Mouse (Mus musculus) heart, embryonic 15.5 days (tissue): Measurements from ENCODE around the gene Palmd. TPM values are rescaled to one million over a fixed set of nuclear protein-coding genes. Genes with fewer than 3 reads are reported as not detected.

ENCODE experiments used
- ATAC-seq: fragments of 200-750 bp; cut with Nextera tagmentation; replicated peaks from 2 replicates; pipeline ENCODE4 v1.8.0; 2017; ENCODE audit warnings: low read depth, moderate TSS enrichment; ENCODE audit not compliant: insufficient number of reproducible peaks, insufficient read depth, low FRiP score
- H3K27ac ChIP-seq: fragments of 300-500 bp; sonication (generic); 2 replicates; pipeline ENCODE4 v1.5.1; 2015; ENCODE audit warnings: mild to moderate bottlenecking, inconsistent platforms
- H3K27me3 ChIP-seq: fragments of 300-500 bp; sonication (generic); 2 replicates; pipeline ENCODE4 v1.6.1; 2015; ENCODE audit warnings: inconsistent platforms
- H3K36me3 ChIP-seq: fragments of 300-500 bp; sonication (generic); 2 replicates; pipeline ENCODE4 v1.6.1; 2015; ENCODE audit warnings: mild to moderate bottlenecking, inconsistent platforms
- H3K4me1 ChIP-seq: fragments of 300-500 bp; sonication (generic); replicated peaks from 2 replicates; pipeline ENCODE4 v1.6.1; 2015; ENCODE audit warnings: inconsistent platforms
- H3K4me2 ChIP-seq: fragments of 300-500 bp; sonication (generic); 2 replicates; pipeline ENCODE4 v1.6.1; 2015; ENCODE audit warnings: inconsistent platforms, mild to moderate bottlenecking, moderate library complexity
- H3K4me3 ChIP-seq: fragments of 300-500 bp; sonication (generic); 2 replicates; pipeline ENCODE4 v1.5.1; 2015; ENCODE audit warnings: mild to moderate bottlenecking, inconsistent platforms
- H3K9ac ChIP-seq: fragments of 300-500 bp; sonication (generic); 2 replicates; pipeline ENCODE4 v1.6.1; 2015; ENCODE audit warnings: mild to moderate bottlenecking, inconsistent platforms
- H3K9me3 ChIP-seq: fragments of 300-500 bp; sonication (generic); replicated peaks from 2 replicates; pipeline ENCODE4 v1.6.1; 2016; ENCODE audit warnings: inconsistent platforms
- WGBS: fragments of 180-500 bp; shearing (Covaris S2); methylation state at CpG from one replicate; pipeline ENCODE4 v1.1.7; 2015; ENCODE audit warnings: mixed read lengths; 5-methylcytosine and 5-hydroxymethylcytosine counted together
- polyA plus RNA-seq: library from polyadenylated mRNA; unstranded; fragments of >200 nt; fragmentation: Nextera tagmentation; extraction: Ambion mirVana; gene quantifications from 2 replicates; pipeline ENCODE4 v1.2.1, GENCODE M21; 2015

The Palmd gene
- polyA plus RNA-seq, 1 experiment from 2014 or later: 17.4 TPM

GRCm38 (mm10) chr3:116981811-116982575 lies 13.2 kb upstream of the Palmd start:
- 56% methylated on average over 9 of the region's 9 CpGs for WGBS
- no peak overlapping the region for H3K9ac ChIP-seq
- no peaks in the 10 kb centered on the region for H3K4me1 ChIP-seq
- no peak overlapping the region for H3K4me2 ChIP-seq
- no peaks in the 10 kb centered on the region for H3K36me3 ChIP-seq
- no peaks in the 10 kb centered on the region for H3K27me3 ChIP-seq
- no peak for ATAC-seq
- H3K9me3 ChIP-seq: no peaks in the 10 kb centered on the region
- H3K27ac ChIP-seq: peak overlapping the region; percentile 17; the same call in 1 of the 2 replicates
- no peak overlapping the region for H3K4me3 ChIP-seq

- Histone ChIP-seq H3K4me3 (no peak overlapping the region), H3K9ac (no peak overlapping the region), H3K27ac (no peak overlapping the region), H3K4me2 (no peak overlapping the region), H3K9me3 (no peaks in the 10 kb centered on the region), H3K27me3 (no peaks in the 10 kb centered on the region), H3K36me3 (no peaks in the 10 kb centered on the region), H3K4me1 (peaks cover 8% of the 10 kb centered on the region; the same call in 1 of the 2 replicates)
- WGBS: 76% methylated on average over 5 of the region's 5 CpGs
- ATAC-seq: no peak
These were observed 999 bp upstream of the Palmd start for GRCm38 (mm10) chr3:116969786-116970185.

GRCm38 (mm10) chr3:116969003-116969402 lies 216 bp upstream of the Palmd start:
- Histone ChIP-seq H3K4me1 (peaks cover 8% of the 10 kb centered on the region; the same call in 1 of the 2 replicates), H3K4me3 (peak overlapping the region; percentile 50), H3K36me3 (no peaks in the 10 kb centered on the region), H3K9ac (peak overlapping the region; percentile 48; the same call in 1 of the 2 replicates), H3K27ac (peak overlapping the region; percentile 77; the same call in 1 of the 2 replicates), H3K27me3 (no peaks in the 10 kb centered on the region), H3K4me2 (peak overlapping the region; percentile 67), H3K9me3 (no peaks in the 10 kb centered on the region)
- WGBS: 16% methylated on average over 5 of the region's 5 CpGs
- no peak for ATAC-seq

DNA sequence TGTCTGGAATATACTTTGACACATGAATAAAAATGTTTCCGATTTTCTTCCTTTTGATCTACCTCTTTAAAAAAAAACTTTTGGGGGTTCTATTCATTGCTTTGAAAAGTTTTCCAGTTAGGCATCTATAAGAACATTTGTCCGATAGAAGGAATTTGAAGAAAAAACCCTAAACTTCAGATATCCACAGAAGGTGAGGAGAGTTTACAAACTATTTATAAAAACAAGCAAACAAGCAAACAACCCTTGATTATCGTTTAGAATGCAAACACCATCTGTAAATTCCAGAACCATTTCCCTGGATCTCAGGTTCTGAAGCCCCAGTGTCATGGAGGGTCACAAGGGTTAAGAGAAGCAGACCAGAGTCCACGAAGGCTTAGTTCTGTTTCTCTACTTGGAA lies 820 bp downstream of the Palmd start, which contains the start of gene 4930455H04Rik:
TSS of gene 4930455H04Rik (plus strand) at position 301 of the 400 bp plus-strand sequence.
- Histone ChIP-seq H3K4me1 (peaks cover 8% of the 10 kb centered on the region; the same call in 1 of the 2 replicates), H3K4me3 (peak within 1 kb of the TSS; percentile 50), H3K27ac (peak within 1 kb of the TSS; percentile 77), H3K9me3 (no peaks in the 10 kb centered on the region), H3K9ac (peak within 1 kb of the TSS; percentile 48), H3K27me3 (no peaks in the 10 kb centered on the region), H3K4me2 (peak within 1 kb of the TSS; percentile 67), H3K36me3 (no peaks in the 10 kb centered on the region)
- ATAC-seq: no peak
- WGBS: 54% methylated on average over 4 of the region's 4 CpGs

GRCm38 (mm10) chr3:116967436-116967835 lies 1.4 kb downstream of the Palmd start:
- Histone ChIP-seq H3K4me2 (peak overlapping the region; percentile 67), H3K27me3 (no peaks in the 10 kb centered on the region), H3K36me3 (no peaks in the 10 kb centered on the region), H3K4me1 (peaks cover 8% of the 10 kb centered on the region; the same call in 1 of the 2 replicates), H3K9me3 (no peaks in the 10 kb centered on the region), H3K9ac (peak overlapping the region; percentile 14; the same call in 1 of the 2 replicates), H3K27ac (peak overlapping the region; percentile 69; the same call in 1 of the 2 replicates), H3K4me3 (peak overlapping the region; percentile 50)
- ATAC-seq: no peak
- 71% methylated on average over 6 of the region's 6 CpGs for WGBS

DNA sequence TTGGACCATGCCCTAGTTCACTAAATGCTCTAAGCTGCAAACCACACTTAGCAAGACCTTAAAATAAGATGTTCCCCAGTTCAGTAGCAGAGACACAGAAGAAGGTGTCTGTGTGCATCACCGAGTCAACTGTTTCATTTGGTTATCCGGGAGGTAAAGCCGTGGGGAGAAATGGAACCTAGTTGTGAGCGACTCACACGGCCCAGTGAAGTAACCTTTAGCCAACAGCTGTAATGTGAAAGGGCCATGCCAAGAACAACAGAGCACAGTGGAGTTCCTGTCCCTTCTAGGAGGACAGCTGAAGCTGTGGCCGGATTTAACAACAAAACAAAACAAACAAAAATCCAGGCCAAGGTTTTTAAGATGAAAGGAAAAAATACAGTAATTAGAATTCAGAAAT lies 2.0 kb downstream of the Palmd start:
- Histone ChIP-seq H3K9me3 (no peaks in the 10 kb centered on the region), H3K9ac (peak overlapping the region; percentile 31; the same call in 1 of the 2 replicates), H3K27me3 (no peaks in the 10 kb centered on the region), H3K4me3 (peak overlapping the region; percentile 50), H3K27ac (peak overlapping the region; percentile 69), H3K36me3 (no peaks in the 10 kb centered on the region), H3K4me2 (peak overlapping the region; percentile 67), H3K4me1 (peaks cover 8% of the 10 kb centered on the region; the same call in 1 of the 2 replicates)
- ATAC-seq: no peak
- 43% methylated on average over 6 of the region's 6 CpGs for WGBS

DNA sequence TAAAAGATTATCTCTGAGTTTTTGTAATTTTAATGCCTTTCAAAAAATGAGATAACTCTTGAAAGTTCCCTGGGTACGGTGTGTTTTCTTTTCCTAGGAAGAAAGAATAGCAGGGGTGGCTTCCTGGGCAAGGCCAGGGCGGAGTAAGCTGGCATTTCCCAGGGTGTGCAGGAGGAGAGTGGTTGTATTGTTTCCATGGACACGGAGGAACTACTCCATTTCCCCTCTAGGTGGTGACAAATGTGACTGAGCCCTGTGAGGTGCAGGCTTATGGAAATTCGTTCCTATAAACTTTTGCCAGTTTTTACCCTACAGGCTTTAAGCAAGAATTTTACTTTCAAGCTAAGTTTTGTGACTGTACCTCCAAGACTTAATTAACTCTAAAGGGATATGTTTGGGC lies 2.6 kb downstream of the Palmd start:
- H3K27me3 ChIP-seq: no peaks in the 10 kb centered on the region
- peak; percentile 72 for ATAC-seq
- no peaks in the 10 kb centered on the region for H3K36me3 ChIP-seq
- peaks cover 8% of the 10 kb centered on the region; the same call in 1 of the 2 replicates for H3K4me1 ChIP-seq
- H3K27ac ChIP-seq: peak overlapping the region; percentile 69; the same call in 1 of the 2 replicates
- no peaks in the 10 kb centered on the region for H3K9me3 ChIP-seq
- no peak overlapping the region for H3K4me3 ChIP-seq
- no peak overlapping the region for H3K9ac ChIP-seq
- 16% methylated on average over 4 of the region's 4 CpGs for WGBS
- peak overlapping the region; percentile 67 for H3K4me2 ChIP-seq

DNA sequence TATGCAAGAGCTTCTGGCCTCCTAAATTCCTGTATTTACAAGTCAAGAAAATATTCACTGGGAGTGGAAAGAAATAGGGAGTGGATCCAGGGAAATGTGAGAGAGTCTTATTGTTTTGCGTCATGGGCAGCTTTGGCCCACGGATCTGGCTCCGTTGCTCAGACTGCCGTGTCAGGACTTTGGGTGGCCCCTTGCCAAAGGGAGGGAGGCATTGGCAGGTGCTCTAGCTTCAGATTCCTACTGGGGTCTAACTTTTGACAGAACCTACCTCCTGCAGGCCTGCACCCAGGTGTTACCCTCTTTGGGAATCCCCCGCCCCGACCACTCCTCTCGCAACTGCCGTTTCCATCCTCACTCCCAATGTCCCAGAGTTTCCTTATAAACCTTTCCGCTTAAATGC lies 4.4 kb downstream of the Palmd start:
- 0 out of 2 replicates have a peak overlapping the region, but pooled peaks have one; percentile 8 for H3K4me2 ChIP-seq
- peak overlapping the region; percentile 59 for H3K27ac ChIP-seq
- no peaks in the 10 kb centered on the region for H3K36me3 ChIP-seq
- H3K27me3 ChIP-seq: no peaks in the 10 kb centered on the region
- no peak overlapping the region for H3K9ac ChIP-seq
- H3K4me3 ChIP-seq: no peak overlapping the region
- no peak for ATAC-seq
- WGBS: 70% methylated on average over 9 of the region's 9 CpGs
- no peaks in the 10 kb centered on the region for H3K9me3 ChIP-seq
- H3K4me1 ChIP-seq: peaks cover 8% of the 10 kb centered on the region; the same call in 1 of the 2 replicates

DNA sequence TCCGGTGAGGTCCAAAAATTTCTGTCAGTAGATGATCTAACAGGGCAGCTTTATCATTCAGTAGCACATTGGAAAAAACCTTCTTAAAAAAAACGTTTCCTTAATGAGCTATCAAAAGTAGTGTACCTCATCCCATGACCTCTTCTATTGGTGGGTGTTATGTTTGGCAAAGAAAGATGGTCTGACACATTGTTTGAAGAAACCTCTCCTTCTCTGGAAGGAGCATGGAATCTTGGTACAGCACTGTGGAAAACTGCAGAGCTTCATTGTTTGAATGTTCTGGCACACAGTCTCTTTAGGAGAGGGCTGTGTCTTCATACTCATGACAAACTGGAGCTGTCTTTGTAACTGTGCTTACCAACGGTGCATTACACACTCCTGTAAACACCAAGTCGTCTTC lies 5.6 kb downstream of the Palmd start:
- H3K27me3 ChIP-seq: no peaks in the 10 kb centered on the region
- H3K4me2 ChIP-seq: no peak overlapping the region
- no peak overlapping the region for H3K4me3 ChIP-seq
- 44% methylated on average over 4 of the region's 4 CpGs for WGBS
- H3K27ac ChIP-seq: peak overlapping the region; percentile 59
- ATAC-seq: peak; percentile 70; the same call in 1 of the 2 replicates
- H3K36me3 ChIP-seq: no peaks in the 10 kb centered on the region
- no peaks in the 10 kb centered on the region for H3K9me3 ChIP-seq
- H3K4me1 ChIP-seq: peaks cover 8% of the 10 kb centered on the region; the same call in 1 of the 2 replicates
- H3K9ac ChIP-seq: no peak overlapping the region

DNA sequence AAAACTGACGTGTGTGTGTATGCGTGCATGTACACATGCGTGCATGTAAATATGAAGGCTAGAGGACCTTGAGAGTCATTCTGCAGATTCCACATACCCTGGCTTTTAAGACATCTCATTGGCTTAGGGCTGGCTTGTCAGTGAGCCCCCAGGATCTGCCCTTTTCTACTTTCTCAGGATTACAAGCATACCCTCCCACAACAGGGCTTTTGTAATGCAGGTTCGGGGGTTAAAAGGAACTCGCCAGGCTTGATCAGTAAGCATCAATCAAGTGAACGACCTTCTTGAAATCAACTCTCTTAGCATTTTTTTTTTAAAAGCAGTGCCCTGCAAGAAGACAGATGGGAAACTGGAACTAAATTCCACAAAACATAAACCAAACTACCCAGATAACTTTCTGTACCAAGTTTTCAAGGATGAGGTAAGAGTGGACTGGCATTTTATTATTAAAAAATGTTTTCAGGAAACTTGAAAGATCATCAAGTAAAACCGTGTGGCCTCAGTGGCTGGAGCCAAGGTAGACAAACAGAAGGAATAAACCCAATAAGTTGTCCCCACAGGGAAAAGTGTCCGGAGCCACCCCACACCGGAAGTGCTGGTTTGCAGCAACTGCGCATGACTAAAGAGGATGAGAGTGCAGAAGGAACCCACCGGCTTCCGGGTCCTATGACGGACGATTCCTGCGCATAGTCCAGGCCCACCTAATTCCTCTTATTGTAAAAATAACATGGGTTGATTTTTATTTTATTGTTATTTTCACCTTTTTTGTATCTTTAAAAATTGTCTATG lies 7.2 kb downstream of the Palmd start:
- Histone ChIP-seq H3K27ac (no peak overlapping the region), H3K4me1 (peaks cover 4% of the 10 kb centered on the region; the same call in 1 of the 2 replicates), H3K36me3 (no peaks in the 10 kb centered on the region), H3K27me3 (no peaks in the 10 kb centered on the region), H3K4me2 (no peak overlapping the region), H3K9ac (no peak overlapping the region), H3K9me3 (no peaks in the 10 kb centered on the region), H3K4me3 (no peak overlapping the region)
- ATAC-seq: no peak
- 80% methylated on average over 15 of the region's 15 CpGs for WGBS

DNA sequence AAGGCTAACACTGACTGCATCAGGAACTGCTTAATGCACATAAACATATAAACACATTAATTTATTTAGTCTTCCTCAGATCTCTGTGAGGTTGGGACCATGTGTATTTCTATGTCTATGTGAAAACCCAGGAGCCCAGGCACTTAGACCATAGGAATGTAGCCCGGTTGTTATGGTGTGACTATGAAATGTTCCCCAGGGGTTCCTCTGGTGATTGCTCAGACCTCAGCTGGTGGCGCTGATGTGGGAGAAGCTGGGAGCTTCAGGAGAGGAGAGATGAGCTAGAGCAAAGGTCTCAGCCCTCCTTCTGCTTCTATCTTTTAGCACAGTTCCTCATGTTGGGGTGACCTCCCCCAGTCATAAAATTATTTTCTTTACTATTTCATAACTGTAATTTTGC lies 8.4 kb downstream of the Palmd start:
- 79% methylated on average over 2 of the region's 2 CpGs for WGBS
- no peaks in the 10 kb centered on the region for H3K27me3 ChIP-seq
- ATAC-seq: no peak
- H3K36me3 ChIP-seq: no peaks in the 10 kb centered on the region
- no peaks in the 10 kb centered on the region for H3K9me3 ChIP-seq
- H3K4me2 ChIP-seq: no peak overlapping the region
- no peak overlapping the region for H3K9ac ChIP-seq
- H3K4me1 ChIP-seq: no peaks in the 10 kb centered on the region; the same call in 1 of the 2 replicates
- H3K27ac ChIP-seq: no peak overlapping the region
- no peak overlapping the region for H3K4me3 ChIP-seq
